Mouse (Mus musculus): ENCODE measurements at regions not wholly inside any gene's neighbourhood (a gene's known extent, or its start where the extent isn't known, plus 50 kb on each side); places are given as distances from the start of the nearest gene placed in this dataset.

DNA sequence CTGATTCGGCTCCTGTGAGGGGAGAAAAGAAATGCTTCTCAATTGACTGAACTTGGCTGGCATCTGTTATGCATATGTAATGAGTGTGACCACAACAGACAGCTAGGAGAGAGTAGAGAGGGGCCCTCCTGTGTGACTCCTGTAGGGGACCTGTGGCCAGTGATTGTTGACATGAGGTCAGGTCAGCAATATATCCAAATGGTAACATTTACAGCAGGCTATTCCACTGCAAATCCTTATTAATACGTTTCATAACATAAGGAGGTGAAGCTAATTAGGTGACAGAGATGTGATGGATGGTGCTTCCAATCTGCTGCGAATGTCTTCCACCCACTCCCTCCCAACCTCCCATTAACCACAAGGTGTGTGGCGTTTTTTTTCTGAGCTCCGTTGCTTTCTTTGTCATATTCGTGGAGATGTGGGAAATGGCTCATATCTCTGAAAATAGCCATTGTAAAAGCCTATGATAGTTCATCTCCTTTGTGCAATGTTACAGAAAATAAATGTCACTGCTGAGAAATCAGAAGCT lies 309.5 kb downstream of the Irx1 start:
- DNase-seq (ENCODE audit: low spot score in 2 of 2): no peak

DNA sequence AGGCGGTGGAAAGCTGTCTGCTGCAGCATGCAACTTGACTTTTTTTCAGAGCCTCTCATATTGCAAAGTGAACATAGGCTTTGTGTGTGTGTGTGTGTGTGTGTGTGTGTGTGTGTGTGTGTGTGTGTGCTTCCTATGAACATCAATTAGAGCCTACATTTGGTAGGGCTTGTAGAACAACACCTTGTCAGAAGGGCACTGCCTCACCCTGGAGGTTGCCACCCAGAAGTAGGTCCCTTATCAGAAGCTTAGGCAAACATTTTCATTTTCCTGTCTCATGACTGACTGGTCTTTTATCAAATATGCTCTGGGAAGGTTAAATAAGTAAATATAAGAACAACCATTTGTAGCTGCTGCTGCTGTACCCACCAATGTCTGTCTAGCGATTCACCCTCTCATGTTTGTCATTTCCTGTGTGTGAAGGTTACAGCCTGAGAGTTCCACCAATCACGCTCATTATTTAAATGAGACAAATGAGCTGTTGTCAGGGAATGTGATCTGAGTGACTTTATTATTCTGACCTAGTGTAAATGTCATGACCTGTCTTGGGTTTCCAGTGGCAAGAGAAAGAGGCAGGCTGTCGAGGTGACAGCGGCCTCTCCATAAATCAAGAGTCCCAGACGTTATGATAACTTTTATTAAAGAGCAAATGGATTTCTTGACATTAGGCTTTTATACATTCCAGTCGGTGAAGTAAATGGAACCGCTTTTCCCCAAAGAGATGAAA lies 310.1 kb downstream of the Irx1 start:
- no peak for DNase-seq (ENCODE audit: low spot score in 2 of 2)

DNA sequence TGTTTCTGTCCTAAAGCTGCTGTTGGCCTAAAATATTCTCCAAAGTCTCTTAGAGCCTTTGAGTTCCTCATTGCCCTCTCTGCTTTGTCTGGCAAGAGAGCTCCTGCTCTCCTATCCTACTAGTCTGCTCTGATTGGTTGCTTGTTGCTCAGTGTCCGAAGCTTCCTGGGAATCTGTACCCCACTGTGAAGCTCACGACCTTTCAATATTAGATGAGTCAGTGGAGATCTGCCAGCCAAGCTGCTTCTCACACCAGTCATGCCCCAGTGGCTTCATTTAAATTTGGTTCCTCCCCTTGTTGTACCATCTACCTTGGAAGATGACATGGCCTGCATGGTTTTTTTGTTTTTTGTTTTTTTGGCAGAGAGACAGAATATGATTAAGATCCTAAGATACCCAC lies 313.6 kb downstream of the Irx1 start:
- DNase-seq (ENCODE audit: low spot score in 2 of 2): no peak

DNA sequence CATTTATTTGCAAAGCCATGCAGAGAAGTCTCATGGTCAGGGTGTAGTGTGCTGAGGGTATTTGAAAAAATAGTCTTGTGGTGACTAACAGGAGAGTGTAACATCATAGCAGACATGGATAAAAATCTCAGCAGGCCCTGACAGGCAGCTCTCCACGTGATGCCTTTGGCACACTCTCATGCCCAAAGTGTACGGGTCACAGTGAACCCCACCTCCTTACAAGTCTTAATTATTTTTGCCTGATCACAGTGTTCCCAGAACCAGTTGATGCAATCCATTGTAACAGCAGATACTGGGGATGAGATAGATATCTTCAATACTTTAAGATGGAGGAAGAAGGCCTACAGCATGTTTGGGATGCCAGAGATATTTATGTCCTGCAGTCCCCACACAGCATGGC lies 314.5 kb downstream of the Irx1 start:
- DNase-seq (ENCODE audit: low spot score in 2 of 2): no peak

DNA sequence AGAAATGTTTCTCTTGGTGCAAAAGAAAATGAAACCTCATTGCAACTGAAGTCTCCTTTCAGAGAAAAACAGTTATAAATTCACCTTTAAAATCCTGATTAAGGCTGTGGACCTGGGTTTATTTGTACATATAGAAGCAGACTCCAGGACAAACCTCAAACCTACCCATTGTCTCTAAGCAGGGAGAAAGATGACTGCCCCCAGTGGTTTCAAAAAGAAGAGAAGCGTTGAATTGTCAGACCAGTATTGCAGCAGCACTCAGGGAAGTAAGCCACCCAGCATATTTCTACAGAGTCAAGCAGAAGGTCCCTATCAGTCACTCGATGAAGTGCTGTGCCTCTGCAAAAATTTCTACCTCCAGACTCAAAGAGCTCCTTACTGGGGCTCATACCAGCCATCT lies 332.1 kb downstream of the Irx1 start:
- DNase-seq (ENCODE audit: low spot score in 2 of 2): no peak

DNA sequence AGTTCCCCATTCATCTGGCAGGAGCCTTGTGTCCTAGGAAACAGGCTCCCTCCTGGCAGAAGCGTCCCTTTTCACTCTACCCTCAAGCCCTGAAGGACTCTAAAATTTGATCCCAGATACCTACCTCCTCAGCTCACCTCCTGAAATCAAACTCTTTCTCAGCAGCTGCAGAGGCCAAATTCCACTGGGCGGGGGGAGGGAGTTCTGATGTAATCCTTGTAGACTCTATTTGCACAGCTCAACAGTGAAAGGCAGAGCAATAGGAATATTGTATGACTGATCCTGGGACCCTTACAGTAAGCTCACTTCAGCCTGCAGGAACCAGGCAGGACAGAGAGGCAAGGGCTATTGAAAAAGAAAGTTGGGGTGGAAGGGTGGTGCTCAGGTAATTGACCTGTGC lies 346.3 kb downstream of the Irx1 start:
- no peak for DNase-seq (ENCODE audit: low spot score in 2 of 2)

DNA sequence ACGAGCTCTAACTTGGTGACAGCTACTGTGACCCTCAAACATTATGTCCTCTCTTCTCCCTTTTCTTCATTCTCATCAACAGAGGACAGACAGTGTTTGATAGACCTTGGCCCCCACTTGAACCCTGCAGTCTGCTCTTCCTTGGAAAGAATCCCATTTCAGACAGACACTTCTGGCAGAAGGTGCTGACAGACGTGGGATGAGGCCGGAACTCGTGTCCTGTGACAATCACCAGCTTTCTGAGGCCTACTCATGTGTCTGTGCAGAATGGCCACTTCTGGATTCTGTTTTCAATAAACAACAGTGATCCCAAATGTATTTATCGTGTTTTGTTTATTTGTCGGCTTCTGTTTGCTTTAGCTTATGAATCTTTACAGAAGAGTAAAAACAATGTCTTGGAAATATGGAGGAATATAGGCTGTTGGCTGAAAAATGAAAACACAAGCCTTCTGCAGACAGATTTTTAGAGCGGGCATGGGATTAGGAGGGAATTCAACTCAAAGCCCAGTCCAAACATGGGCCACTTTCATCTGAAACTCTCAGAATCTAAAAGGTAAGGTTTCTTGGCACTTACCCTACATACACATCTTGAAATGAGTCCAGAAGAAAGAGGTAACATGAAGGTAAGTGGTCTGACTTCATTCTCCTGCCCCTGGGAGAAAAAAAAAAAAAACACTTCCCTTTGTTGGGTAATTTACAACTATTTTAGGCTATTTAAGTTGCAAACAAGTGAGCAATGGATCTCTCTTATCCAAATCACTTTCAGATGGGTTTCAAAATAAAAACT lies 350.9 kb downstream of the Irx1 start:
- no peak for DNase-seq (ENCODE audit: low spot score in 2 of 2)

DNA sequence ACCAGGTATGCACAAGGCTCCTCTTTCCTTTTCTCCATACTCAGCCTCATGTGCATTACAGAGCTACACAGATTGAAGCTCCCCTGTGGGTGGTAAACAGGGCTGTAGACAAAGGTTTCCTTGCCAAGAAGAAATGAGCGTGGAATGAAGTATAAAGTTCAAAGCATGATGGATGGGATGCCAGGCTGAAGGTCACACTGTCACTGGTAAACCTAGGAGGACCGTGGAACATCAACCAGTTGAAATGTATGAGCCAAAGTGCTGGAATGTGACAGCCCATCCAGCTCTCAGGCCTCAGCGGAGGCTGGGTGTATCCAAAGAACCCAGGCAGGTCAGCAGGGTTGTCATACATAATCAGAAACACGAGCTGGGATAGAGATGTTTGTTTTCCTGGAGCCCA lies 381.0 kb downstream of the Irx1 start:
- DNase-seq (ENCODE audit: low spot score in 2 of 2): no peak

DNA sequence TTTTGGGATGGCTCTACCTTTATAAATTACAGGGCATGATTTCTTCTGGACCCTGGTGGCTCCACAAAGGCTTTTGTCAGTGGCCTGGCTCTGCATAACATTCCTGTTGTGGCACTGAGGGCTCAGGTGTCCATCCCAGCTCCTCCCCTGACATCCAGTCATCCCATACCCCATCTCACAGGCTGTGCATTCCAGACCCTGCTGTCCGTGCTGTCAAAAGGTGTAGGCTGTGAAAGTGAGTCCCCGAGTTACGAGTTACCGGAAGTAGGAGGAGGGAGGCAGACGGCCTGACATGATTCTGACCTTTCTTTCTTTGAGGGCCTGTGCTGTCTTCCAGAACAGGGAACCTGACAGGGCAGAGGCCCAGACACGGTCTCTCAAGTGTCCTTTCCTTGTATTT lies 397.6 kb downstream of the Irx1 start:
- no peak for DNase-seq (ENCODE audit: low spot score in 2 of 2)

DNA sequence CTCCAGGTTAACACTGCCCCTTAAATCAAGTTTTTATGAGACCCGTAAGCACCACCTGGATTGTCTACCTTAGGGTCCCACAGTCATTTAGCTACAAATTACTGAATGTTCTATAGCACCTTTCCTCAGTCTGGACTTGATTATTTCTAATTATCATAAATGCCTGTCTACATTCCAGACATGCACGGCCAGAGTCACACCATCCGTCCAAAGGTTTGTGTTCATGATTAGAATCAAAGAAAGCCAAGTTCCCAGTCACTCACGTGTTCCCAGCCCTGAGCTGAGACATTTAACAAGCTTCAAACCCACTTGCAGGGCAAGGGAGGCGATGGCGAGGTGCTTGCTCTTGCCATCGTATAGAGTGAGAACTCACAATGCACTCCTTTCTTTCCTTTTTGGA lies 398.1 kb downstream of the Irx1 start:
- DNase-seq (ENCODE audit: low spot score in 2 of 2): no peak

DNA sequence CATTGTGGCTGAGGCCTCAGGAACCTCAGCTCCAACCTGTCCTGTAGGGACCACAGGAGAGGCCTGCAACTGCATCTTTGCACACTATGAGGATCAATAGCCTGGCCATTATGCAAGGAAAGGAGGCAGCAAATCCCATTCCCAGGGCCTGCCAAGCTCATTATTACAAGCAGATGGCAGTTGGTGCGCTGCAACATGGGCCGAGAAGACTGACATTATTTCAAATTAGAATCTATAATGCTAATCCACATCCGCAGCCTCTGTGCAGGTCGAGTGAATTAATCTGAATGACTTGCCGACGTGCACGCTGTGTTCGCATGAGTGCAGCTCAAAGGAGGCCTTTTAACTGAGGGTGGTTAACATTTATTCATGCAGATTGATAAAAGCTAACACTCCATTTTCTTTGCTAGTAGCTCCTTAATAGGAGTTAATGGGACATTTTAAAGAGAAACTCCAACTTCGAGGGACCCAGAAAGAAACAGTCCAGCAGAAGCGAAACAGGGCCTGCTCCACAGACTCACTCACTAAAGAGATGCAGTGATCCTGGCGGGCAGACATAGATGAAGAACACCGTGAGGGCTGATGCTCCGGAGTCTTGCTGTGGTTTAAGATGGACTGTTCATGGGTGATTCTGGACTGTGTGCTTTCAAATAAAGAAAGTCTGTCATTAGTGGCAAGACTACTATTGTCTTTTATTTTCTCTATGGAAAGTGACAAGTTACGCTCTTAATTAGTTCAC lies 404.9 kb downstream of the Irx1 start:
- DNase-seq (ENCODE audit: low spot score in 2 of 2): peak in 1 of 2 experiments; percentile 10

DNA sequence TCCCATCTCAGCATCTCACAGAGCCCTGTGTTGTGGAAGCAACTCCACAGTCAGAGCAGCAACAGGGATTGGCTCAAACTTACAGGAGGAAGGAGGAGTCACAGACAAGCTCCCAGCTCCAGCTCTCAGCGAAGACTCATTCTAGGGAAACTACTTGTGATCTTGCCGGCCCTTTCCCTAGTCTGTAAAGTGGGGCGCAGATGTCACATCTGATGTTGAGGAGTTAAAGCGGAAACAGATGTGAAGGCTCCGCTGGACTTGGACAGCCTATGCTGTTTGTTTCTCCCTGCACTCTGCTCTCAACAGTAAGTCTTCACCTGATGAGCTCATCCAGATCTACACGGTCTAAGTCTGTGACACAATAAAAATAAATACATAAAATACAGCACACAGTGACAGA lies 408.1 kb downstream of the Irx1 start:
- no peak for DNase-seq (ENCODE audit: low spot score in 2 of 2)

DNA sequence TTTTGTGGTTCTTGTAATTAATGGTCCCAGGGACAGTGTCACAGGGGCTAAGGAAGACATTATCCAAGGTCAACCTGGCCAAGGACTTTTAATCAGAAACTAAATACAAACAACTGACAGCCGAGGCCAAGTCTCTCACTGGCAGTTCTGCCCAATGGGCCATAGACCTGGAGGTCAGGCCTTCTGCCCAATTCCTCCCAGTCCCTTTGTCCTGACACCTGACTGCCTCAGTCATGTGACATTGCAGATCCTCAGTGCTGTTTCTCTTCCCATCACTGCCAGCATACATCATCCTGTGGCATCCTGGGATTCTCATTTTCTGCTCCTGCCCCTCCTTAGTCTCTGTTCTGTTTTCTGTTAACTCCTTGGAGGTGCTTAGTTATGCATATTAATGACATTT lies 413.4 kb downstream of the Irx1 start:
- DNase-seq (ENCODE audit: low spot score in 2 of 2): no peak

DNA sequence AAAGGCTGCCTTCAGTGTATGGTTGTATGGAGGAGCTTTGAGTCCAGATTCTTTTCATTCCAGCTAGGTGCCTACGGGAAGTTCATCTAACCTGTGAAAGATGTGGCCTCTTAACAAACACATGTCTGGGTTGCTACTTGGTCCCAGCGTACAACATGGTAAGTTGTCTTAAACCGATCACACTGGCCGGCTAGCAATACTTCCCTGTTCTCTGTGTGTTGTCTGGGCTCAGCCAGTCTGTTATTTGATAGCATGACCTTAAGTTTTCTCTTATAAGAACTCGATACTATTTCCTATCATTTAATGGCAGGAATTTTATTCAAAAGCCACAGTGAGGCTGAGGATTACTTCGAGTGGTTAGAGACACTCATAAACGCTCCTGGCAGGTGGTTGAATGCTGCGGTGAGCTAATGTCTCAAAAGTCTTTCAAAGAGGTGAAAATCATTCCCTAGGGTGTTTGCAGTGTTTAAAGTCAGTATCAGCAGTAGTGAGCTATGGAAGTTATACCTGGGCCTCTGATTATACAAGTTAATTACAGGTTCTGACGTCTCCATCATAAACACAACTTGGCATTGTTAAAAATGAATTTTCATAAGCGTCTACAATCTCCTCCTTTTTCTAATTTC lies 414.2 kb downstream of the Irx1 start:
- DNase-seq (ENCODE audit: low spot score in 2 of 2): no peak

DNA sequence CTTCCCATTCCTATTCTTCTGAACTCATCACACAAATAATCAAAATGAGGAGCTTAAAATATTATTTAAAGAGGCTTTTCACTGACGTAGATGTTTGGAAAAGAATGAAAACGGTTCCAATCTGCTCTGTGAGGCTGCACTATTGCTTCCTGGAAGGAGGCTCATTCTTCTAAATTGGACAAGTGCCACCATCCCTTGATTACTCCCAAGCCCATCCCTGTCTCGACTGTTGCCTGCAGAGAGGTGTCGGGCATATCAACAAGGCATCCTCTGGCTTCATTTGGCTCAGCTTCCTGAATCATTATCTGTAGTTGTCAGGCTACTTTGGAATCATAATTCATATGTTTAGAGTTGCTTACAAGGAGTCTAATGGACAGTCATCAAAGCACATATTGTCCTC lies 425.3 kb downstream of the Irx1 start:
- DNase-seq (ENCODE audit: low spot score in 2 of 2): no peak

DNA sequence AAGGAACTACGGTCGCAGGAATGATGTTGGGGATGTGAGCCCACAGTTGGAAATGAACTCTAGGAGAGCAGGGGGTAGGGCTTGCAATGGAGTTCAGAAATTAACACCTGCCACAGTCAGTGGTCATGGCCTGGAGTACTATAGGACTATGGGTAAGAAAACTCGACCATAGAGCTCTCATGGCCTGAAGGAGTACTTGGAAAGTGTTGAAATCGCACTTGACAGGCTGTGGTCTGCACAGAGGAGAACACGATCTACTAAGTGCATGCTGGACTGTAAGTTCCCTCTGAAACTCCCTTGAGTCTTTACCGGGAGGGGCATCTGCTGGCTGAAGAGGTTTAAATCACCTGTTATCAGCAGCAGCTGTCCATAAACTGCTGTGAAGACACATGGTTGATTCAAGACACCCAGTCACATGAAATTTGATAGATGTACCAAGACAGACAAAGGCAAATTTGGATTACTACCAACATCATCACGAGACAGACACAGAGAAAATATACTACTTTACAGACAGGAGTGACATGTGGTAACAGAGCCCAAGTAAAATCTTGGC lies 430.6 kb downstream of the Irx1 start:
- DNase-seq (ENCODE audit: low spot score in 2 of 2): no peak

DNA sequence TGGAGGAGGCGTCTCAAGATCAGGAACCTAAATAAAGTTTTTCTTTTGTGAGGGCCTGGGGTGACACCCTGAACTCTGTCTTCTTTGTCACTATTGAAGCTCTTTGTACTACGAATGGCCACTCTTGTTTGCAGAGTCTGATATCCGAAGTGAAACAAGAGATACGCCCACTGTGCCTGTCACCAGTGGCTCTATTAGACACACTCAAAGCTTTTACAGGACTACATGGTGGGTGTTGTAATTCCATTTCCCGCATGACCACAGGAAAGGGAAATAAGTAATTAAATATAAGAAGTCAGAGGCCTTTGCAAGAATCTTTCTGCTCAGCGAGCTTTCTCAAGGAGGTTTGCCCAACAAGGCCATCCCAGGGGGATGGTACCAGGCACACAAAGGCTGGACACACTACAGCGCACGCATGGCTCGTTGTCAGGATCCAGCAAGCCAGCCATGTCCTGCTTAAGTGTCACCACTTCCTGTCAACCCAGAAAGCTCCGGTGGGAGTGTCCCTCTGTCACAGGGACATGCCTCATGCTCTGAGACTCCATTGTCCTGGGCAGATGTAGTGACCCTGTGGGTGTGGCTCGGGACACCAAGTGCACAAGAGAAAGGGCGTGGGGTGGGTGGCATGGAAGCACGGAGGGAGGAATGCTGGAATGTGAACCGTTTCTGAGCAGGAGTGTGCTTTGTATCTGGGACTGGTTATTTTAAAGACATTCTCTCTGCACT lies 434.0 kb downstream of the Irx1 start:
- no peak for DNase-seq (ENCODE audit: low spot score in 2 of 2)

DNA sequence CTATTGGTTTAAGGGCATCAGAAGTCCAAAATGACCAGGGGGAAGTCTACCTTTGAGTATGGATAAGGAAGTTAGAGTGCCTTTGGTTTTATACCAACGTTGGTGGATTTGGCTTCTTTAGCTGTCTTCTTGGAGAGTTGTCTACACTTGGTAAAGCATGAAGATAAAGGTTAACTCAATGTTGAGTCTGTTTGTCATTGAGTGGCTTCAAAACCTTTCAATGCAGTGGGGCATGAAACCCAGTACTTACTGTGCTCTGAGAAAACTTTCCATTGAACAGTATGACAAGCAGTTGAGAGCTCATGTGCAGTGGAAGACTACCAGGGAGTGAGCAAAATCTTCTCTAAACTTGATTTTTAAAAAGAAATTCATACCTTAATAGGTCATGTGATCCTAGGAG lies 445.7 kb downstream of the Irx1 start:
- DNase-seq (ENCODE audit: low spot score in 2 of 2): no peak

DNA sequence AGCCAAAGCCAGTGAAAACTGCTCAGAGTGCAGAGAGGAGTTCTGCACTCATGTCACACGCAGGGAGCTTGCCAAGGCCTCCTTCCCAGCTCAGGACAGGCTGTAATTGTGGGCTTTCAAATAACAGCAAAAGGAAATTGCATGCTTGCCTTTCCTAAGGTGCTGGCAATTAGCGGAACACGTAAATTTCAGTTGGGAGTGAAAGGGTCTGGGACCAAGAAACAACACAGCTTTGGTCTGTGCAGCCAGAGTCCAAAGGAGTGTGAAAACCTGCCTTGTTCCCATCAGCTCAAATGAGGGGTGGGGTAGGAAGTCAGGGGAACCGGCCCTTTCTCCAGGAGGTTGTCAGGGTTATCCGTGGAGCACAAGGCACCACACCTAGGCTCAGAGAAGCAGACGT lies 450.3 kb downstream of the Irx1 start:
- no peak for DNase-seq (ENCODE audit: low spot score in 2 of 2)

DNA sequence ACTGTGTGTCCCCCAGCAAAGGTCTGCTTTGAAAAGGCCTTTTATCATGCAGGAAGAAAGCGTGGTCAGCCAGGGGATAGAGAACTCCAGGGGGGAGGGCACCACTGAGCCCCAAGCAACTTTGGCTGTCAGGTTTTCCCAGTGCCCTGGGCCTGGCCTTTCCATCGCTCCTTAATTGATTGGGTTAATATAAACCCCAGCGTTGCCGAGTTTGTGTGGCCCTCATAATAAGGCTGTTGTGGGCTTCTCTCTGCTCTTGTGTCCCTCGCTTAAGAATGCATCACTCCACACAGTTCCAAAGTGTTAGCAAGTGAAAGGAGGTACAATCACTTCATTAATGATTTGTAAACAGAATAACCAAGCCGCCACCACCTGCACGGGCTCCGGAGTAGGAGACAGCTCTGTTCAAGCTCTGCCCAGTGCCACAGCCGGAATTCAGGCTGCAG lies 455.5 kb downstream of the Irx1 start:
- DNase-seq (ENCODE audit: low spot score in 2 of 2): peak in 1 of 2 experiments; percentile 4

All from layer of hippocampus, adult 8-10 months (tissue).